Mouse (Mus musculus): ENCODE measurements at regions not wholly inside any gene's neighbourhood (a gene's known extent, or its start where the extent isn't known, plus 50 kb on each side); places are given as distances from the start of the nearest gene placed in this dataset.
A peak's percentile ranks its signal among the peaks of the same experiment; 100 is the strongest.
"Not testable (repeated sequence)": the region's sequence is repeated elsewhere in the genome, so short reads cannot be mapped to it uniquely, and the experiment has no call there.

GRCm38 (mm10) chr10:51397016-51397415, 83.4 kb upstream of the Gm49339 start:
- ATAC-seq (replicated peaks; ENCODE audit: low FRiP score); H3K36me3 ChIP-seq; H3K27me3 ChIP-seq; H3K4me2 ChIP-seq; H3K9ac ChIP-seq; H3K4me3 ChIP-seq (replicated peaks); H3K27ac ChIP-seq; H3K9me3 ChIP-seq (replicated peaks); H3K4me1 ChIP-seq: not testable (repeated sequence)
- 91% methylated on average over 3 of the region's 3 CpGs for WGBS

GRCm38 (mm10) chr10:51405141-51405540, 75.3 kb upstream of the Gm49339 start:
- no peak overlapping the region for H3K4me2 ChIP-seq
- H3K4me3 ChIP-seq (replicated peaks), result no peak overlapping the region
- 7% methylated on average over 9 of the region's 9 CpGs for WGBS
- no peaks in the 10 kb centered on the region for H3K9me3 ChIP-seq (replicated peaks)
- H3K4me1 ChIP-seq, result no peaks in the 10 kb centered on the region
- H3K27ac ChIP-seq, result no peak overlapping the region
- peak; percentile 76 for ATAC-seq (replicated peaks; ENCODE audit: low FRiP score)
- H3K36me3 ChIP-seq, result no peaks in the 10 kb centered on the region
- no peaks in the 10 kb centered on the region for H3K27me3 ChIP-seq
- no peak overlapping the region for H3K9ac ChIP-seq

- H3K27ac ChIP-seq, result no peak overlapping the region
- no peak for ATAC-seq (replicated peaks; ENCODE audit: low FRiP score)
- H3K9ac ChIP-seq, result no peak overlapping the region
These were observed 67.6 kb upstream of the Gm49339 start for GRCm38 (mm10) chr10:51412795-51413194.

GRCm38 (mm10) chr10:51414512-51414911, 65.9 kb upstream of the Gm49339 start:
- no peak overlapping the region for H3K9ac ChIP-seq
- H3K27me3 ChIP-seq, result no peaks in the 10 kb centered on the region
- H3K36me3 ChIP-seq, result no peaks in the 10 kb centered on the region
- H3K4me3 ChIP-seq (replicated peaks), result no peak overlapping the region
- no peak overlapping the region for H3K4me2 ChIP-seq
- no peak for ATAC-seq (replicated peaks; ENCODE audit: low FRiP score)
- 96% methylated on average over 1 of the region's 1 CpGs for WGBS
- no peaks in the 10 kb centered on the region for H3K4me1 ChIP-seq
- no peak overlapping the region for H3K27ac ChIP-seq
- H3K9me3 ChIP-seq (replicated peaks), result no peaks in the 10 kb centered on the region

More at GRCm38 (mm10) chr10:51412795-51413194, 67.6 kb upstream of the Gm49339 start:
- Histone ChIP-seq H3K36me3 (no peaks in the 10 kb centered on the region), H3K27me3 (no peaks in the 10 kb centered on the region), H3K4me2 (no peak overlapping the region), H3K4me1 (no peaks in the 10 kb centered on the region), H3K9me3 (replicated peaks) (no peaks in the 10 kb centered on the region), H3K4me3 (replicated peaks) (no peak overlapping the region)

GRCm38 (mm10) chr10:51416723-51417122, 63.7 kb upstream of the Gm49339 start:
- H3K27ac ChIP-seq, result no peak overlapping the region
- H3K4me2 ChIP-seq, result no peak overlapping the region
- H3K27me3 ChIP-seq, result no peaks in the 10 kb centered on the region
- no peak overlapping the region for H3K9ac ChIP-seq
- no peak for ATAC-seq (replicated peaks; ENCODE audit: low FRiP score)
- H3K36me3 ChIP-seq, result no peaks in the 10 kb centered on the region
- no peak overlapping the region for H3K4me3 ChIP-seq (replicated peaks)
- no peaks in the 10 kb centered on the region for H3K9me3 ChIP-seq (replicated peaks)
- no peaks in the 10 kb centered on the region for H3K4me1 ChIP-seq

GRCm38 (mm10) chr10:51417221-51417911, 63.0 kb upstream of the Gm49339 start:
- Histone ChIP-seq H3K4me1 (no peaks in the 10 kb centered on the region), H3K27me3 (no peaks in the 10 kb centered on the region), H3K36me3 (no peaks in the 10 kb centered on the region), H3K4me2 (no peak overlapping the region), H3K27ac (no peak overlapping the region), H3K9me3 (replicated peaks) (no peaks in the 10 kb centered on the region), H3K9ac (no peak overlapping the region), H3K4me3 (replicated peaks) (no peak overlapping the region)
- ATAC-seq (replicated peaks; ENCODE audit: low FRiP score), result no peak
- 86% methylated on average over 3 of the region's 3 CpGs for WGBS

- no peaks in the 10 kb centered on the region for H3K36me3 ChIP-seq
- H3K4me2 ChIP-seq, result no peak overlapping the region
- H3K9ac ChIP-seq, result no peak overlapping the region
- no peak overlapping the region for H3K4me3 ChIP-seq (replicated peaks)
- 69% methylated on average over 1 of the region's 1 CpGs for WGBS
- 0 out of 2 replicates have a peak, but pooled peaks have one; percentile 33 for ATAC-seq (replicated peaks; ENCODE audit: low FRiP score)
- no peaks in the 10 kb centered on the region for H3K9me3 ChIP-seq (replicated peaks)
- H3K27ac ChIP-seq, result no peak overlapping the region
- H3K27me3 ChIP-seq, result no peaks in the 10 kb centered on the region
- no peaks in the 10 kb centered on the region for H3K4me1 ChIP-seq
These were observed 61.9 kb upstream of the Gm49339 start for GRCm38 (mm10) chr10:51418550-51418949.

- Histone ChIP-seq H3K27ac (no peak overlapping the region), H3K4me3 (replicated peaks) (no peak overlapping the region), H3K36me3 (no peaks in the 10 kb centered on the region), H3K27me3 (no peaks in the 10 kb centered on the region), H3K9me3 (replicated peaks) (no peaks in the 10 kb centered on the region), H3K4me1 (no peaks in the 10 kb centered on the region), H3K9ac (no peak overlapping the region), H3K4me2 (no peak overlapping the region)
- no peak for ATAC-seq (replicated peaks; ENCODE audit: low FRiP score)
- WGBS, result 76% methylated on average over 1 of the region's 1 CpGs
These were observed 57.9 kb upstream of the Gm49339 start for GRCm38 (mm10) chr10:51422501-51422900.
